Mouse (Mus musculus): ENCODE results near the gene Foxn4. TPM values are rescaled to one million over a fixed set of nuclear protein-coding genes. Genes with fewer than 3 reads are reported as not detected.

The Foxn4 gene
- polyA plus RNA-seq, 1 experiment from 2014 or later: not detected

- Histone ChIP-seq H3K27ac (replicated peaks in 1 of 2; ENCODE audit: control insufficient read depth in 1 of 2, insufficient read depth in 1 of 2, low read depth in 2 of 2, low read length in 2 of 2) (no peak overlapping the region), H3K27me3 (ENCODE audit: control insufficient read depth, insufficient read depth, low read length) (no peaks in the 10 kb centered on the region), H3K9ac (ENCODE audit: low read length) (no peak overlapping the region), H3K4me2 (ENCODE audit: low read length) (no peak overlapping the region), H3K9me3 (ENCODE audit: control insufficient read depth, low read length) (no peaks in the 10 kb centered on the region), H3K4me3 (ENCODE audit: control insufficient read depth in 1 of 2, insufficient read depth in 1 of 2, low read depth in 1 of 2, low read length in 2 of 2) (no peak overlapping the region), H3K4me1 (ENCODE audit: control insufficient read depth in 2 of 2, insufficient read depth in 2 of 2, low read length in 2 of 2) (no peaks in the 10 kb centered on the region; a peak in 1 of 4 replicates), H3K36me3 (ENCODE audit: control insufficient read depth, insufficient read depth, low read length) (peaks cover 82% of the 10 kb centered on the region)
- ATAC-seq (ENCODE audit: insufficient number of reproducible peaks, insufficient read depth, low FRiP score, low read depth): no peak
- WGBS: 71% methylated on average over 7 of the region's 7 CpGs
These were observed 27.1 kb downstream of the Foxn4 start for GRCm38 (mm10) chr5:114246465-114246864.

- no peaks in the 10 kb centered on the region for H3K27me3 ChIP-seq (ENCODE audit: control insufficient read depth, insufficient read depth, low read length)
- no peak overlapping the region for H3K9ac ChIP-seq (ENCODE audit: low read length)
- WGBS: 56% methylated on average over 14 of the region's 14 CpGs
- H3K4me1 ChIP-seq (ENCODE audit: control insufficient read depth in 2 of 2, insufficient read depth in 2 of 2, low read length in 2 of 2): no peaks in the 10 kb centered on the region
- peaks cover 80% of the 10 kb centered on the region for H3K36me3 ChIP-seq (ENCODE audit: control insufficient read depth, insufficient read depth, low read length)
- H3K4me3 ChIP-seq (ENCODE audit: control insufficient read depth in 1 of 2, insufficient read depth in 1 of 2, low read depth in 1 of 2, low read length in 2 of 2): no peak overlapping the region
- ATAC-seq (ENCODE audit: insufficient number of reproducible peaks, insufficient read depth, low FRiP score, low read depth): no peak
- no peak overlapping the region for H3K4me2 ChIP-seq (ENCODE audit: low read length)
- no peaks in the 10 kb centered on the region for H3K9me3 ChIP-seq (ENCODE audit: control insufficient read depth, low read length)
- H3K27ac ChIP-seq (replicated peaks in 1 of 2; ENCODE audit: control insufficient read depth in 1 of 2, insufficient read depth in 1 of 2, low read depth in 2 of 2, low read length in 2 of 2): no peak overlapping the region
These were observed 33.9 kb downstream of the Foxn4 start for GRCm38 (mm10) chr5:114239737-114240136.

DNA sequence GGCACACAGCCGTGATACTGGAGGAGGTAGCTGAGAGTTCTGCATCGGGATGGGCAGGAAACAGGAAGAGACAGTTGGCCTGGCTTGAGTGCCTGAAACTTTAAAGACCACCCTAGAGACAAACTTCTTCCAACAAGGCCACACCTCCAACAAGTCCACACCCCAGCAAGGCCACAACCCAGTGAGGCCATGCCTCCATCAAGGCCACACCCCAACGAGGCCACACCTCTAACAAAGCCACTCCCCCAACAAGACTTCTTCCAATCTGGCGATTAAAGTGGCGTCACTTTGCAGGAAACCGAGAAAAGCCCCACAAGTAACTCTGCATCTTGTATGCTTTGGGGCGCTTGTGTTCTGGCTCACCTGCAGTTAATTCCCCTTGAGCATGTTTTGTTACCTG is 34.7 kb downstream of the Foxn4 start:
- WGBS: 31% methylated on average over 7 of the region's 7 CpGs
- Histone ChIP-seq H3K9me3 (ENCODE audit: control insufficient read depth, low read length) (no peaks in the 10 kb centered on the region), H3K4me3 (ENCODE audit: control insufficient read depth in 1 of 2, insufficient read depth in 1 of 2, low read depth in 1 of 2, low read length in 2 of 2) (no peak overlapping the region), H3K4me2 (ENCODE audit: low read length) (no peak overlapping the region), H3K4me1 (ENCODE audit: control insufficient read depth in 2 of 2, insufficient read depth in 2 of 2, low read length in 2 of 2) (no peaks in the 10 kb centered on the region), H3K36me3 (ENCODE audit: control insufficient read depth, insufficient read depth, low read length) (peaks cover 79% of the 10 kb centered on the region), H3K9ac (ENCODE audit: low read length) (no peak overlapping the region), H3K27me3 (ENCODE audit: control insufficient read depth, insufficient read depth, low read length) (no peaks in the 10 kb centered on the region), H3K27ac (replicated peaks in 1 of 2; ENCODE audit: control insufficient read depth in 1 of 2, insufficient read depth in 1 of 2, low read depth in 2 of 2, low read length in 2 of 2) (no peak overlapping the region)
- no peak for ATAC-seq (ENCODE audit: insufficient number of reproducible peaks, insufficient read depth, low FRiP score, low read depth)

DNA sequence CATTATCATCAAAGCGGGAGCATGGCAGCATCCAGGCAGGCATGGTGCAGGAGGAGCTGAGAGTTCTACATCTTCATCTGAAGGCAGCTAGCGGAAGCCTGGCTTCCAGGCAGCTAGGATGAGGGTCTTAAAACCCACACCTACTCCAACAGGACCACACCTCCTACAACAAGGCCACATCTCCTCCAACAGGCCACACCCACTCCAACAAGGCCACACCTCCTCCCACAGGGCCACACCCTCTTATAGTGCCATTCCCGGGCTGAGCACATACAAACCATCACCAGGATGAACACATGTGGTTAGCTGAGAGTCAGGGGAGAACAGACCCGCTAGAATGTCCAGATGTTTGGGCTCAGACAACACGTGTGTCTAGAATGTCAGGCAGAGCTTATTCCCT is 44.7 kb downstream of the Foxn4 start:
- no peak overlapping the region for H3K9ac ChIP-seq (ENCODE audit: low read length)
- no peak overlapping the region for H3K4me3 ChIP-seq (ENCODE audit: control insufficient read depth in 1 of 2, insufficient read depth in 1 of 2, low read depth in 1 of 2, low read length in 2 of 2)
- H3K4me1 ChIP-seq (ENCODE audit: control insufficient read depth in 2 of 2, insufficient read depth in 2 of 2, low read length in 2 of 2): no peaks in the 10 kb centered on the region
- ATAC-seq (ENCODE audit: insufficient number of reproducible peaks, insufficient read depth, low FRiP score, low read depth): no peak
- H3K4me2 ChIP-seq (ENCODE audit: low read length): no peak overlapping the region
- H3K27ac ChIP-seq (replicated peaks in 1 of 2; ENCODE audit: control insufficient read depth in 1 of 2, insufficient read depth in 1 of 2, low read depth in 2 of 2, low read length in 2 of 2): no peak overlapping the region
- 73% methylated on average over 5 of the region's 5 CpGs for WGBS
- no peaks in the 10 kb centered on the region for H3K27me3 ChIP-seq (ENCODE audit: control insufficient read depth, insufficient read depth, low read length)
- peaks cover 5% of the 10 kb centered on the region for H3K9me3 ChIP-seq (ENCODE audit: control insufficient read depth, low read length)
- peaks cover 98% of the 10 kb centered on the region for H3K36me3 ChIP-seq (ENCODE audit: control insufficient read depth, insufficient read depth, low read length)

DNA sequence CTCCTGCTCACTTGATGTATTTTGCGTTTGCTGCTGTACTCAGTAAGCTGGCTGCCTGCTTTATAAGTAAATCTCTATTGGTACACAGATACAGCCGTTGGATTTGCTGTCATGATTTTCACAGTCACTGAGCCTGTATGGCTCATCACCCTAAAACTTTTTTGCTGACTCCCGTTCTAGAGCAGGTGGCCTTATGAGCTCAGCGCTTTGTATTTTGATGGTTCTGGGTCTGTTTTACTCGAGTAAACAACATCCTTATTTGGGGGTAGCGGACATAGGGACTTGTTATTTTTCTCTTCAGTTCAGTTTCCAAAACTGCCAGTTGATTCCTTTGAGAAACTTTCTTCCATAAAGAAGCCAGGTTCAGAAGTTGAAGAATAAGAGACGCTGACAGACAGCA is 47.6 kb downstream of the Foxn4 start:
- H3K4me2 ChIP-seq (ENCODE audit: low read length): no peak overlapping the region
- no peak overlapping the region for H3K9ac ChIP-seq (ENCODE audit: low read length)
- peaks cover 91% of the 10 kb centered on the region for H3K36me3 ChIP-seq (ENCODE audit: control insufficient read depth, insufficient read depth, low read length)
- H3K9me3 ChIP-seq (ENCODE audit: control insufficient read depth, low read length): peaks cover 8% of the 10 kb centered on the region
- ATAC-seq (ENCODE audit: insufficient number of reproducible peaks, insufficient read depth, low FRiP score, low read depth): no peak
- H3K27ac ChIP-seq (replicated peaks in 1 of 2; ENCODE audit: control insufficient read depth in 1 of 2, insufficient read depth in 1 of 2, low read depth in 2 of 2, low read length in 2 of 2): no peak overlapping the region
- no peaks in the 10 kb centered on the region for H3K4me1 ChIP-seq (ENCODE audit: control insufficient read depth in 2 of 2, insufficient read depth in 2 of 2, low read length in 2 of 2)
- WGBS: 92% methylated on average over 7 of the region's 7 CpGs
- H3K27me3 ChIP-seq (ENCODE audit: control insufficient read depth, insufficient read depth, low read length): no peaks in the 10 kb centered on the region
- no peak overlapping the region for H3K4me3 ChIP-seq (ENCODE audit: control insufficient read depth in 1 of 2, insufficient read depth in 1 of 2, low read depth in 1 of 2, low read length in 2 of 2)

DNA sequence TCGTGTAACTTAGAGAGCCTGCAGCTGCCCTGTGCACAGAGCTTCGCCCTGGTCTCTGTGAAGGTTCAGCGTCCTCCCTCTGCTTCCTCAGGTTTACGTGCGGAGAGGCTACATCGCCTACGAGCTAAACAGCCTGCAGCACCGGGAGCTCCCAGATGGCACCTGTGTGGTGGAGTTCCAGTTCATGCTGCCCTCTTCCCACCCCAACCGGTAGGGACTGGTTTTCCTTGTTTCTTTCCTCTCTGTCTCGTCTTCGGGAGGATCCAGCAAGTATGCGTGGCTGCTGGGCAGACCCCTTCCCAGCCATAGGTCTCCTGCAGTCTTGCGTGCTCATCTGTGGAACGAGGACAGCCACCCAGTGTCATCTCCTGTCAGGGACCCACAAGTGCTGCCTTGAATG is 54.8 kb downstream of the Foxn4 start:
- Histone ChIP-seq H3K4me2 (ENCODE audit: low read length) (no peak overlapping the region), H3K36me3 (ENCODE audit: control insufficient read depth, insufficient read depth, low read length) (peaks cover 84% of the 10 kb centered on the region)

DNA sequence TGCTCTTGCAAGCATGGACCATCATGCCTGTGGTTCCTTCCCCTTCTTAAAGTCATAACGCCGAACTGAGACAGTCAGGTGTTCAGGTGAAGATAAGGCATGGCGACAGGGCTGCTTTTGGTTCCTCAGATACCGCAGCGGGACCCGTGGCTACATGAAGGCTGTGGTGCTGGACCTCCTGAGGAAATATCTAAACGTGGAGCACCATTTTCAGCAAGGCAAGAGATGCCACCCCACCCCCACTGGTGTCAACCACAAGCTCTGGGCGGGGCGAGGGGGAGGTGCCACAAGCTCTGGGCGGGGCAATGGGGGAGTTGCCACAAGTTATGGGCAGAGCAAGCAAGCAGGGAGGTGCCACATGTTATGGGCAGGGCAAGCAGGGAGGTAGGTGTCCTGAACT is 60.4 kb downstream of the Foxn4 start:
- Histone ChIP-seq H3K36me3 (ENCODE audit: control insufficient read depth, insufficient read depth, low read length) (peaks cover 93% of the 10 kb centered on the region), H3K27ac (replicated peaks in 1 of 2; ENCODE audit: control insufficient read depth in 1 of 2, insufficient read depth in 1 of 2, low read depth in 2 of 2, low read length in 2 of 2) (no peak overlapping the region), H3K4me1 (ENCODE audit: control insufficient read depth in 2 of 2, insufficient read depth in 2 of 2, low read length in 2 of 2) (no peaks in the 10 kb centered on the region), H3K4me2 (ENCODE audit: low read length) (no peak overlapping the region), H3K9ac (ENCODE audit: low read length) (no peak overlapping the region), H3K27me3 (ENCODE audit: control insufficient read depth, insufficient read depth, low read length) (no peaks in the 10 kb centered on the region), H3K4me3 (ENCODE audit: control insufficient read depth in 1 of 2, insufficient read depth in 1 of 2, low read depth in 1 of 2, low read length in 2 of 2) (no peak overlapping the region), H3K9me3 (ENCODE audit: control insufficient read depth, low read length) (no peaks in the 10 kb centered on the region)
- 61% methylated on average over 10 of the region's 10 CpGs for WGBS
- no peak for ATAC-seq (ENCODE audit: insufficient number of reproducible peaks, insufficient read depth, low FRiP score, low read depth)

More for the DNA sequence above, 54.8 kb downstream of the Foxn4 start:
- Histone ChIP-seq H3K4me1 (ENCODE audit: control insufficient read depth in 2 of 2, insufficient read depth in 2 of 2, low read length in 2 of 2) (no peaks in the 10 kb centered on the region), H3K9me3 (ENCODE audit: control insufficient read depth, low read length) (peaks cover under 1% of the 10 kb centered on the region), H3K27ac (replicated peaks in 1 of 2; ENCODE audit: control insufficient read depth in 1 of 2, insufficient read depth in 1 of 2, low read depth in 2 of 2, low read length in 2 of 2) (no peak overlapping the region), H3K27me3 (ENCODE audit: control insufficient read depth, insufficient read depth, low read length) (no peaks in the 10 kb centered on the region), H3K9ac (ENCODE audit: low read length) (no peak overlapping the region), H3K4me3 (ENCODE audit: control insufficient read depth in 1 of 2, insufficient read depth in 1 of 2, low read depth in 1 of 2, low read length in 2 of 2) (no peak overlapping the region)
- ATAC-seq (ENCODE audit: insufficient number of reproducible peaks, insufficient read depth, low FRiP score, low read depth): no peak
- whole genome bisulfite sequencing: 82% methylated on average over 14 of the region's 14 CpGs

DNA sequence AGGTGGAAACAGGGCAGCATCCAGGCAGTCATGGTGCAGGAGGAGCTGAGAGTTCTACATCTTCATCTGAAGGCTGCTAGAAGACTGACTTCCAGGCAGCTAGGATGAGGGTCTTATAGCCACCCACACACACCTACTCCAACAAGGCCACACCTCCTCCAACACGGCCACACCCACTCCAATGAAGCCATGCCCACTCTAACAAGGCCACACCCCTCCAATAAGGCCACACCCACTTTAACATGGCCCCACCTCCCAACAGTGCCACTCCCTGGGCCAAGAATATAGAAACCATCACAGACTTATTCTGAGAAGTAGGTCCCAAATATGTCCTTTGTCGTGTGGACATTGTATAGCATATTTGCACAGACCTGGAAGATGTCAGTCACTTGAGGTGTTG is 67.4 kb downstream of the Foxn4 start:
- no peak overlapping the region for H3K4me2 ChIP-seq (ENCODE audit: low read length)
- H3K27me3 ChIP-seq (ENCODE audit: control insufficient read depth, insufficient read depth, low read length): no peaks in the 10 kb centered on the region
- H3K4me1 ChIP-seq (ENCODE audit: control insufficient read depth in 2 of 2, insufficient read depth in 2 of 2, low read length in 2 of 2): no peaks in the 10 kb centered on the region
- no peaks in the 10 kb centered on the region for H3K9me3 ChIP-seq (ENCODE audit: control insufficient read depth, low read length)
- ATAC-seq (ENCODE audit: insufficient number of reproducible peaks, insufficient read depth, low FRiP score, low read depth): no peak
- H3K4me3 ChIP-seq (ENCODE audit: control insufficient read depth in 1 of 2, insufficient read depth in 1 of 2, low read depth in 1 of 2, low read length in 2 of 2): no peak overlapping the region
- 91% methylated on average over 2 of the region's 2 CpGs for WGBS
- H3K9ac ChIP-seq (ENCODE audit: low read length): no peak overlapping the region
- peaks cover 91% of the 10 kb centered on the region for H3K36me3 ChIP-seq (ENCODE audit: control insufficient read depth, insufficient read depth, low read length)
- no peak overlapping the region for H3K27ac ChIP-seq (replicated peaks in 1 of 2; ENCODE audit: control insufficient read depth in 1 of 2, insufficient read depth in 1 of 2, low read depth in 2 of 2, low read length in 2 of 2)
